Mouse (Mus musculus): ENCODE data around the gene Dhx40. TPM values are rescaled to one million over a fixed set of nuclear protein-coding genes. Genes with fewer than 3 reads are reported as not detected.

Dhx40 gene
- total and polyA plus RNA-seq, 2 experiments: 3.4 to 28.9 TPM

DNA sequence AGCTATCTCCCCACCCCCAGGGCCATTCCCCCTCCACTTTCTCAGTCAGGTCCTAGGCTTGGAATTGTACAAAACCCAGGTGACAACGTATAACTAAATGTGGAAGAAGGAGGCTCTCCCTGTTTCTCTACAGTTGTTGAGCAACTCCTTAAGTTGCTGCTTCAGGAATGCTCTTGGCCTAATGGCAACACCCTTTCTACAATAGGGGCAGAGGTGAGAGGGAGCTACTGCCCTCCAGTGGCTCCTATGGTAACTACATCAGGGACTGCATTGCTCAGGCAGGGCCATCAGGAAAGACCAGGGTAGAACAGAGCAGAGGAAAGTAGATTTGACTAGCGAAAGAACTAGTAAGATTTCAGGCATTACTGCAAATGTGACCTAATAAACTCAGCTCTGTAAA, 28.8 kb upstream of the Dhx40 start:
- 40% methylated on average over 2 of the region's 2 CpGs for WGBS
- TF ChIP-seq POLR2A (IDR thresholded peaks at IDR 0.05; ENCODE audit: extremely low read depth, insufficient read depth, low read length) (no peak), CTCF (IDR thresholded peaks at IDR 0.05; ENCODE audit: low read depth, low read length) (peak; percentile 82)
- Histone ChIP-seq H3K9ac (ENCODE audit: low read depth, low read length) (no peak overlapping the region), H3K27me3 (ENCODE audit: control insufficient read depth, insufficient read depth, low read length) (no peaks in the 10 kb centered on the region), H3K79me2 (ENCODE audit: control insufficient read depth, insufficient read depth, low read length) (no peaks in the 10 kb centered on the region), H3K4me3 (ENCODE audit: insufficient read depth, low read depth, low read length) (no peak overlapping the region), H3K4me1 (ENCODE audit: control insufficient read depth, insufficient read depth, low read length) (peaks cover 11% of the 10 kb centered on the region), H3K36me3 (ENCODE audit: control insufficient read depth, insufficient read depth, low read length) (no peaks in the 10 kb centered on the region), H3K27ac (replicated peaks; ENCODE audit: insufficient read depth, low read depth, low read length) (no peak overlapping the region)
- DNase-seq (ENCODE audit: extremely low read depth, low read depth, low spot score): peak; percentile 70

DNA sequence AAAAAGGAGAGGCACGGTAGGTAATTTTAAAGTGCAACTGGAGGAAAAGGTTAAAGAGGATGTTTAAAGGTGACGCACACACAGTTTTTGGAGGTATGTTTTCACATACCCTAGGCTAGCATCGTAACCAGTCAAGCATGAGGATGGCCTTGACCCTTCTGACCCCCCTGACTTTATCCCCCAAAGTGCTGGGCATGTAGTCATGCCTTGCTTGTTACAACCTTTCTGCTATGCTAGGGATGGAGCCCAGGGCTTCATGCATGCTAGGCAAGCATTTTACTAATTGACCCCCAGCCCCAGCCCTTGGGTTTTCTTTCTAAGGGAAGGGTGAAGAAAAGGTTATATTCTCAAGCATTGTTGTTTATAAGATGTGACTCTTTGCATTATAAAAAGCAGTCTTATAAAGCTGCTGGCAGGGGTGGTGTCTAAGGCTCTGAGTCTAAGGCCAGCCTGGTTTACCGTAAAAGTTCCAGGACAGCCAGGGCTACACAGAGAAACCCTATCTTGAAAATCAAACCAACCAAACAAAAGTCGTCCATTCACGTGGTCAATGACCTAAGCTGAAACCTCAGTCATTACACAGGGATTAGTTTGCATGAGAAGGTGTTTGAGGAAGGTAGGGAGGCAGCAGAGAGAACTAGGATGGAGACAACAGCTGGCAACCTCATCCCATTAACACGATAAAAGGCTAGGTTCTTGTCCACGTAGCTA, 27.2 kb upstream of the Dhx40 start:
- no peaks in the 10 kb centered on the region; the same call in 1 of the 2 replicates for H3K4me1 ChIP-seq (ENCODE audit: control insufficient read depth, insufficient read depth, low read length)
- H3K27me3 ChIP-seq (ENCODE audit: control insufficient read depth, insufficient read depth, low read length): no peaks in the 10 kb centered on the region
- H3K27ac ChIP-seq (replicated peaks; ENCODE audit: insufficient read depth, low read depth, low read length): no peak overlapping the region
- H3K9ac ChIP-seq (ENCODE audit: low read depth, low read length): no peak overlapping the region
- H3K79me2 ChIP-seq (ENCODE audit: control insufficient read depth, insufficient read depth, low read length): no peaks in the 10 kb centered on the region
- peak; percentile 25 for DNase-seq (ENCODE audit: extremely low read depth, low read depth, low spot score)
- H3K36me3 ChIP-seq (ENCODE audit: control insufficient read depth, insufficient read depth, low read length): no peaks in the 10 kb centered on the region
- no peak overlapping the region for H3K4me3 ChIP-seq (ENCODE audit: insufficient read depth, low read depth, low read length)
- no peak for TF ChIP-seq CTCF (IDR thresholded peaks at IDR 0.05; ENCODE audit: low read depth, low read length)
- TF ChIP-seq POLR2A (IDR thresholded peaks at IDR 0.05; ENCODE audit: extremely low read depth, insufficient read depth, low read length): no peak
- 63% methylated on average over 8 of the region's 8 CpGs for WGBS

DNA sequence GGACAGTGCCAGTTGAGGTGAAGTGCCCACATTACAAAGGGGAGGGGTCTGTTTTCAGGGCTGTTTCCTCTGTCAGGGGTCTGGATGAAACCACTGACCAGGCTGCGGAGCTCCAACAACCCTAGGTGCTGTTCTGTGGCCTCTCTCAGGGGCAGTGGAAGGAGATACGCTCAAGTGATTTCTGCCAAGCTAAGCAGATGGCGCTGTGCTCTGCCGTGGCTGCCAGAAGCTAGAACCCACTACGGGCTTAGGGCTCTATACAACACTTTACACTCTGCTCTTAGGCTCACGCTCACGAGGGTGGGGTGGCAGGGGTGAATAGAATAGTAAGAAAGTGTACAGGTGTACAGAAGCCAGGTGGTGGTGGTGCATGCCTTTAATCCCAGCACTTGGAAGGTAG, 26.5 kb upstream of the Dhx40 start:
- Histone ChIP-seq H3K36me3 (ENCODE audit: control insufficient read depth, insufficient read depth, low read length) (no peaks in the 10 kb centered on the region), H3K27ac (replicated peaks; ENCODE audit: insufficient read depth, low read depth, low read length) (no peak overlapping the region), H3K4me3 (ENCODE audit: insufficient read depth, low read depth, low read length) (no peak overlapping the region), H3K79me2 (ENCODE audit: control insufficient read depth, insufficient read depth, low read length) (no peaks in the 10 kb centered on the region), H3K27me3 (ENCODE audit: control insufficient read depth, insufficient read depth, low read length) (no peaks in the 10 kb centered on the region), H3K9ac (ENCODE audit: low read depth, low read length) (no peak overlapping the region), H3K4me1 (ENCODE audit: control insufficient read depth, insufficient read depth, low read length) (no peaks in the 10 kb centered on the region; the same call in 1 of the 2 replicates)
- no peak for DNase-seq (ENCODE audit: extremely low read depth, low read depth, low spot score)
- 89% methylated on average over 7 of the region's 7 CpGs for whole genome bisulfite sequencing
- TF ChIP-seq CTCF (IDR thresholded peaks at IDR 0.05; ENCODE audit: low read depth, low read length) (no peak), POLR2A (IDR thresholded peaks at IDR 0.05; ENCODE audit: extremely low read depth, insufficient read depth, low read length) (no peak)

DNA sequence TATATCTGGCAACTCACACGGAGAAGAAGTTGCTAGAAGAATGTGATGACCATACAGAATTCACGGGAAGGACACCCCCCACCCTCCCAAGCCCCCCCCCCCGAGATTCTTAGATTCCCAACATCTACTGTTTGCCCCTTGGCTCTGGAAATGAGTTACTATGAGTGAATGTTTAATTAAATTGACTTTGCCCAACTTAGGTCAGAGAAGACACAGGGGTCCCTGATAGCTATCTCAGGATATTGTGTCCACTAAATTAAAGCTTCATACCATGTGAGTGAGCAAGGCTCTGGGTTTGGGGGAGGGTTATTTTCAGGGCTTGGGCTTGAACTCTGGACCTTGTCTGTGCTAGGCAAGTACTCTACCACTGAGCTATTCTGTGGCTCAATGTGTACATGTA, 25.6 kb upstream of the Dhx40 start:
- no peak overlapping the region for H3K27ac ChIP-seq (replicated peaks; ENCODE audit: insufficient read depth, low read depth, low read length)

DNA sequence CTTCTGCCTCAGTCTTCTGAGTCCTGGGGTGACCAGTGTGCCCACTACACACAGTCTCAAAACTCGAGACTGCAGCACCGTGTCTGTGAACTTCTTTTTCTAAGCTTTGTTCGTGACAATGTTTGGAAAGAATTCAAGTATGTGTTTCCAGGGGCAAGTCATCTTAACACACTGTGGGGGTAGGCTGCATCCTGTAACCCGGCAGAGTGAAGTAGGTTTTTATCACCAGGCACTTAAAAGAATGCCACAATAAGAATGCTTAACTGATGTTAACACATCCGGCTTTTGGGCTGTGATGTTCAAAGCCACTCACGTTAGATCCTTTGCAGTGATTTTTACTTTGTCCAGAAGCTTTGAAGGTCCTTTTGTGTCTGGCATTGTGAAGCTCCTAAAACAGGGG, 20.9 kb upstream of the Dhx40 start:
- Histone ChIP-seq H3K79me2 (ENCODE audit: control insufficient read depth, insufficient read depth, low read length) (no peaks in the 10 kb centered on the region), H3K27ac (replicated peaks; ENCODE audit: insufficient read depth, low read depth, low read length) (no peak overlapping the region), H3K4me1 (ENCODE audit: control insufficient read depth, insufficient read depth, low read length) (no peaks in the 10 kb centered on the region), H3K27me3 (ENCODE audit: control insufficient read depth, insufficient read depth, low read length) (no peaks in the 10 kb centered on the region), H3K36me3 (ENCODE audit: control insufficient read depth, insufficient read depth, low read length) (no peaks in the 10 kb centered on the region), H3K9ac (ENCODE audit: low read depth, low read length) (no peak overlapping the region), H3K4me3 (ENCODE audit: insufficient read depth, low read depth, low read length) (no peak overlapping the region)
- TF ChIP-seq CTCF (IDR thresholded peaks at IDR 0.05; ENCODE audit: low read depth, low read length) (no peak), POLR2A (IDR thresholded peaks at IDR 0.05; ENCODE audit: extremely low read depth, insufficient read depth, low read length) (no peak)
- DNase-seq (ENCODE audit: extremely low read depth, low read depth, low spot score): no peak
- 71% methylated on average over 6 of the region's 6 CpGs for WGBS

More for the DNA sequence above, 25.6 kb upstream of the Dhx40 start:
- TF ChIP-seq CTCF (IDR thresholded peaks at IDR 0.05; ENCODE audit: low read depth, low read length) (no peak), POLR2A (IDR thresholded peaks at IDR 0.05; ENCODE audit: extremely low read depth, insufficient read depth, low read length) (no peak)
- WGBS: 50% methylated on average over 3 of the region's 3 CpGs
- DNase-seq (ENCODE audit: extremely low read depth, low read depth, low spot score): no peak
- H3K4me1 ChIP-seq (ENCODE audit: control insufficient read depth, insufficient read depth, low read length): no peaks in the 10 kb centered on the region; the same call in 1 of the 2 replicates
- H3K79me2 ChIP-seq (ENCODE audit: control insufficient read depth, insufficient read depth, low read length): no peaks in the 10 kb centered on the region
- no peaks in the 10 kb centered on the region for H3K27me3 ChIP-seq (ENCODE audit: control insufficient read depth, insufficient read depth, low read length)
- no peak overlapping the region for H3K9ac ChIP-seq (ENCODE audit: low read depth, low read length)
- no peaks in the 10 kb centered on the region for H3K36me3 ChIP-seq (ENCODE audit: control insufficient read depth, insufficient read depth, low read length)
- H3K4me3 ChIP-seq (ENCODE audit: insufficient read depth, low read depth, low read length): no peak overlapping the region
